Mouse (Mus musculus): Measurements from ENCODE around the gene Myl9. TPM values are rescaled to one million over a fixed set of nuclear protein-coding genes. Genes with fewer than 3 reads are reported as not detected.

Myl9 gene
- polyA plus RNA-seq, 1 experiment from 2014 or later, result 80.3 TPM

DNA sequence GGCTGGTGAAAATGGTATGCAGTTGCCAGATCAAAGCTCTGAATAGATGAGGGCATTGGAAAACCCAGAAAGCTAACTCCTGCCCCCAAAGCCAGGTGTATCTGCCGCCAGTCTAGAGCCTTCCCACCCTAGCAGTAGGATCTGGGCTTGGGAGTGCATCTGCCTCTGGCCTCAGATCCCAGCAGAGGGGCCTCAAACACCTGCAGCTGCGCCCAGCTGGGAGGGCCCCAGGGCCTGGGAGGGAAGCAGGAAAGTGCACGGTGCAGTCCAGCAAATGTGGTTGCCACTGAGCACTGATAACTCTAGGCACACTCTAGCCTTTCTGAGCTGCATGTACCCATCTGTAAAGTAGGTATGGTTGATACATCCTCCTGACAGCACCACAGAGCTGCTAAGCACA, 32.0 kb upstream of the Myl9 start:
- WGBS, result 73% methylated on average over 3 of the region's 3 CpGs
- H3K27me3 ChIP-seq (ENCODE audit: poor library complexity, severe bottlenecking), result no peaks in the 10 kb centered on the region
- H3K27ac ChIP-seq, result no peak overlapping the region
- H3K4me1 ChIP-seq, result peaks cover 26% of the 10 kb centered on the region
- no peak overlapping the region for H3K4me3 ChIP-seq
- H3K36me3 ChIP-seq (replicated peaks), result peaks cover 63% of the 10 kb centered on the region
- no peak for DNase-seq (ENCODE audit: extremely low spot score, low spot score)
- H3K9me3 ChIP-seq, result no peaks in the 10 kb centered on the region

DNA sequence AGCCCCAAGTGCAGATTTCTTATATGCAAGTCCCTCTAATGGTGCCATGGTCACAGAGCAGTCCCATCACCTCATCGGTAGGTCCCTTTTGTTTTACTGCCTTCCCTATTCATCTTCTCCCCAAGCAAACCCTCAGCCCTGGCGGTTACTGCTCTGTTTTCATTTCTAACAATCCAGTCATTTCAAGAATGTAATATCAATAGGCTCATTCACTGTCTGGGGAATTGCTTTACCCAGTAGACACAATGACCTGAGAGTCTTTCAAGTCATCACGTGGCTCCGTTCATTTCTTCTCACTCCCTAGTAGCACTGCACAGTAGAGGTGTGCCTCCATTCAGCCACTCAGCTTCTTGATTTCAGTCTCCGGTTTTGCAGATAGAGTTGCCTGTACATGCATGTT, 30.8 kb upstream of the Myl9 start:
- peaks cover 68% of the 10 kb centered on the region for H3K36me3 ChIP-seq (replicated peaks)

DNA sequence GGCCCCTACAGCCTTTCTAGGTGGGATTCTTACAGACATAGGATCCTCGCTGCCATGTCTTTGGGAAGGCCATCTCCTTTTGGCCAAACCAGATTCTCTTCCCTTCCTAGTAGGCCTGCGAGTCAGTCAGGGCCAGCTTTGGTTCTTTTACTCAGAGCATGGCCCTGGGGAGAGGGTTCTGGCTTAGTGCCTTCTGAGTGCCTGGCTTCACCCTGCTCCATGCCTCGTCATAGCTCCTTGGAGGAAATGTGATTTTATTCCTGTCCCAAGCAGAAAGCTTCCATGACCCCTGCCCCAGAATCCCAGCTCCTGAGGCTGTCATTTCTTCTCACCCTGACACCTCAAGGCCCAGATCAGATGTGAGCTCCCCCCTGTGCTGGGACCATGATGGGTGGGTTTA, 27.9 kb upstream of the Myl9 start:
- peaks cover 87% of the 10 kb centered on the region for H3K36me3 ChIP-seq (replicated peaks)
- 95% methylated on average over 3 of the region's 3 CpGs for WGBS
- peaks cover 9% of the 10 kb centered on the region for H3K4me1 ChIP-seq
- H3K4me3 ChIP-seq, result no peak overlapping the region
- no peaks in the 10 kb centered on the region for H3K9me3 ChIP-seq
- H3K27me3 ChIP-seq (ENCODE audit: poor library complexity, severe bottlenecking), result no peaks in the 10 kb centered on the region
- no peak for DNase-seq (ENCODE audit: extremely low spot score, low spot score)
- 0 out of 2 replicates have a peak overlapping the region, but pooled peaks have one; percentile 6 for H3K27ac ChIP-seq

More for the DNA sequence above, 30.8 kb upstream of the Myl9 start:
- Histone ChIP-seq H3K4me1 (peaks cover 26% of the 10 kb centered on the region), H3K27ac (no peak overlapping the region), H3K27me3 (ENCODE audit: poor library complexity, severe bottlenecking) (no peaks in the 10 kb centered on the region), H3K4me3 (no peak overlapping the region), H3K9me3 (no peaks in the 10 kb centered on the region)
- no peak for DNase-seq (ENCODE audit: extremely low spot score, low spot score)
- WGBS, result 87% methylated on average over 5 of the region's 5 CpGs

DNA sequence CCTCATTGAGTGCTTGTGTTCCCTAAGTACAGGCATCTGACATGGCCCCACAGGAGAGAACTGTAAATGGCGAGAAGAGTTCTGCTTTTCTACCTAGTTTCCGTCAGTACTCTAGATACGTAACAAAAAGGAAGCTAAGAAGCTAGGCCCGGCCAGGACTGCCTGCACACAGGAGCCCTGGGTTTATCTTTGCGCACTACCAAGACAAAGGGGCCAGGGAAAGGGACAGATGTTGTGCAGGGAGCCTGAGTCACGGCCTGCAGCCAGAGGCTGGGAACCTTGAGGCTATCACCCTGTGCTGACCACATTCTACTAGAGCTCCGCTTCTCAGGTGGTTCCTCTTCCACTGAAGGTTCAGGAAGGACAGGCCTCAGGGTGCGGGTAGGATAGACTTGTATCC, 25.5 kb upstream of the Myl9 start:
- H3K27ac ChIP-seq, result no peak overlapping the region
- no peaks in the 10 kb centered on the region for H3K4me1 ChIP-seq
- H3K36me3 ChIP-seq (replicated peaks), result peaks cover 98% of the 10 kb centered on the region
- H3K9me3 ChIP-seq, result no peaks in the 10 kb centered on the region
- H3K27me3 ChIP-seq (ENCODE audit: poor library complexity, severe bottlenecking), result no peaks in the 10 kb centered on the region
- 87% methylated on average over 8 of the region's 8 CpGs for WGBS
- no peak overlapping the region for H3K4me3 ChIP-seq
- DNase-seq (ENCODE audit: extremely low spot score, low spot score), result no peak

DNA sequence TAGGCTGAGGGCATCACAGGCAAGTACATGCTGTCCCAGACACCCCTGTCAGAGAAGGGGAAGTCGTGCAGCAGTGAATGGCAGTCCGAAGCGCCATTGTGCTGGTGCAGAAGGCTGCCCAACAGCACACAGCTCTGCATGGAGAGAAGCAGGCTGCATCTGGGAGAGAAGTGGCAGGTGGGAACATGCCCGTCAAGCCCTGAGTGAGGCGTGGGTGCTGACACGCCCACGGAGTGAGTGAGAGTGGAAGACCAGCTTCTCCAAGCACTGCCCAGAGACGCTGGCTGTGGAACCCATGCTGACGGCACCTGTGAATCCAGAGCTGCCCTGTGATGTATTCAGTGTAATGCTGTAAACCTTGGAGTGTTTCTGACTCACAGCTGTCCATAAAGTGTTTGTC, 18.3 kb upstream of the Myl9 start:
- 96% methylated on average over 9 of the region's 9 CpGs for whole genome bisulfite sequencing

DNA sequence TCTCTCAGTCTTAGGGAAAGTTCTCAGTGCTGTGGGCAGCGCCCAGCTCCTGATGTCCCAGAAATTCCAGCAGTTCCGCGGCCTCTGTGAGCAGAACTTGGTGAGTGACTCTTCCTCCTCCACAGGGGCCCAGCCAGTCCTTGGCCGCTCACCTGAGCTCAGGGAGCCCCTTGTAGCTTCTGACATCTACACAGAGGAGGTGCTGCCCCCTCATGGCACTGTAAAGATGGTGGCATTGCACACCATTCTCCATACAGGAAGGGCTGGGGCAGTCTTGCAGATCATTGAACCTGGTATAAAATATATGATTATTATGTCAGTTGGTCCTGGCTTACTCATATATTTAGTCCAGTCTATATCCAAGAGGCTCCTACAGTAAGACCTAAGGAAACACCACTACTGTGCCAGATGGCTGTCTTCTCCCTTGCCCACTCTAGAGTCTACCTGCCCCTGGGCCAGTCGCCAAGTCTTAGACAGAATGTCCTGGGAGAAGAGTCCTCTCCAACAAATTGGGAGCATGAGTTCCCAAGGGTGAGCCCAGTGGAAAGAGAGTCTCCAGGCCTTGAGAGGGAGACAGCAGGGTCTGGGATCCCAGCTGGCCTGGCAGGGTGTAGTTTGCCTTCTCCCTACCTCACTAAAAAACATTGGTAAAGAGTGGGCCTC, 14.2 kb upstream of the Myl9 start:
- no peak overlapping the region for H3K27ac ChIP-seq
- H3K4me3 ChIP-seq, result no peak overlapping the region
- H3K36me3 ChIP-seq (replicated peaks), result peaks cover 92% of the 10 kb centered on the region
- WGBS, result 95% methylated on average over 5 of the region's 5 CpGs
- no peaks in the 10 kb centered on the region for H3K27me3 ChIP-seq (ENCODE audit: poor library complexity, severe bottlenecking)
- peaks cover 30% of the 10 kb centered on the region for H3K9me3 ChIP-seq
- H3K4me1 ChIP-seq, result no peaks in the 10 kb centered on the region
- DNase-seq (ENCODE audit: extremely low spot score, low spot score), result no peak

More for the DNA sequence above, 18.3 kb upstream of the Myl9 start:
- H3K4me3 ChIP-seq, result no peak overlapping the region
- peaks cover 99% of the 10 kb centered on the region for H3K36me3 ChIP-seq (replicated peaks)
- H3K27ac ChIP-seq, result no peak overlapping the region
- peaks cover 32% of the 10 kb centered on the region for H3K9me3 ChIP-seq
- no peak for DNase-seq (ENCODE audit: extremely low spot score, low spot score)
- no peaks in the 10 kb centered on the region for H3K27me3 ChIP-seq (ENCODE audit: poor library complexity, severe bottlenecking)
- H3K4me1 ChIP-seq, result no peaks in the 10 kb centered on the region

DNA sequence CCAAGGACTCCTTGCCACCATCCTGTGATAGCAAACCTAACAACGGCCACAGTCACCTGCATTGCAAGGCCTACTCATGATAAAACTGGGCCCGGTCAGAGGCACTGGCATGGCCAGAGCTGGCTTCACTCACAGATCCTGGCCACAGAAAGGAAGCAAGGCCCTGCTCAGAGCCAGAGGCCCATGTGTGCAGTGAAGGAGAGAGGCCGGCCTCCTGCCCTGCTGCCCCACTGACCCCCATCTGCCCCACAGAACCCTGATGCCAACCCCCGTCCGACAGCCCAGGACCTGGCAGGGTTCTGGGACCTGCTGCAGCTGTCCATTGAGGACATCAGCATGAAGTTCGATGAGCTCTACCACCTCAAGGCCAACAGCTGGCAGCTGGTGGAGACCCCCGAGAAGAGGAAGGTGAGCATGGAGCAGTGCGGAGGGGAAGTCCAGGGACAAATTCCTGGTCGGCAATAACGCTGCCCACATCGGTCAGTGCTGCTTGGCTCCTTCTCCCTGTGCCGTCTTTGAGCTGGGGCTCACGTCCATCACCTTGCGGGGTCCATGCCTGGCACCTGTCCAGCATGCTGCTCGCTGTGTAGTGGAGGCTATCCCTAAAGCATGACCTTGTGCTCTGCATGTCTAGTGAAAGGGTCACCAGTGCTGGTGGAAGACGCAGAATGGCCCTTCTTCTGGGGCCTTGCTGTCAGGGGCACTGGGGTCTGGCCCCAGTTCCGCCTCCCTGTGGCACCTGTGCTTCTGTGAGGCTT, 13.5 kb upstream of the Myl9 start:
- DNase-seq (ENCODE audit: extremely low spot score, low spot score), result no peak
- 95% methylated on average over 17 of the region's 17 CpGs for WGBS
- H3K27ac ChIP-seq, result no peak overlapping the region
- H3K36me3 ChIP-seq (replicated peaks), result peaks cover 85% of the 10 kb centered on the region
- no peak overlapping the region for H3K4me3 ChIP-seq
- peaks cover 24% of the 10 kb centered on the region for H3K9me3 ChIP-seq
- H3K4me1 ChIP-seq, result no peaks in the 10 kb centered on the region
- H3K27me3 ChIP-seq (ENCODE audit: poor library complexity, severe bottlenecking), result no peaks in the 10 kb centered on the region

DNA sequence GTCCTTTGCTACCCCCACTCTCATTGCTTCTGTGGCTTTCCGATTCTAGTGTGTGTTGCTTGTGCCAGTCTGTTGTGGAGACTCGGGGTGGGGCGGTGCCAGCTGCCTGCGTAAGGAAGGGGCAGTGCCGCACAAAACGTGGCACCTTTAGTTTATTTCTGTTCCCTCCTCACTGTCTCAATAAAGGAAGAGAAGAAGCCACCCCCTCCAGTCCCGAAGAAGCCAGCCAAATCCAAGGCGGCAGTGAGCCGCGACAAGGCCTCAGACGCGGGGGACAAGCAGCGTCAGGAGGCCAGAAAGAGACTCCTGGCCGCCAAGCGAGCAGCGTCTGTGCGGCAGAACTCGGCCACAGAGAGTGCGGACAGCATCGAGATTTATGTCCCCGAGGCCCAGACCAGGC, 12.7 kb upstream of the Myl9 start:
- H3K4me1 ChIP-seq, result no peaks in the 10 kb centered on the region
- no peak overlapping the region for H3K27ac ChIP-seq
- H3K27me3 ChIP-seq (ENCODE audit: poor library complexity, severe bottlenecking), result no peaks in the 10 kb centered on the region
- no peak overlapping the region for H3K4me3 ChIP-seq
- peaks cover 77% of the 10 kb centered on the region for H3K36me3 ChIP-seq (replicated peaks)
- no peak for DNase-seq (ENCODE audit: extremely low spot score, low spot score)
- peaks cover 16% of the 10 kb centered on the region for H3K9me3 ChIP-seq
- 95% methylated on average over 21 of the region's 21 CpGs for WGBS

DNA sequence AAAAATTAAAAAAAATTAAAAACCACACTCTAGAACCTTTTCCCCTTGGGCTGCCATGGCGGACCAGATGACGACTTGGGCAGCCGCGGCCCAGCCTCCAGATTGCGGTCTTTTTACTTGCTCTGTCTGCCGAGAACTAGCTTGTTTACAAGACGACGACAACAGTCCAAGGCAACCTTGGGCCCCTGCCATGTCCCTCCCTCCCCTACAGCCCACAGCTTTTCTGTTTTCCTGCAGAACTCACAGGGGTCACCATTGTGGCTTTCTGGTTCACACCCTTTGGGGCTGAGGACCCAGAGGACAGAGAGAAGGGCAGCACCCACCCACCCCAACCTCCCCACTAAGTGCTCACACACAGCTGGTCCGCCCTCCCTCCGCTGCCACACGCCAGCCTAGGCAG, 12.1 kb upstream of the Myl9 start:
- Histone ChIP-seq H3K4me3 (no peak overlapping the region), H3K36me3 (replicated peaks) (peaks cover 71% of the 10 kb centered on the region), H3K27ac (no peak overlapping the region), H3K4me1 (no peaks in the 10 kb centered on the region), H3K9me3 (peaks cover 10% of the 10 kb centered on the region), H3K27me3 (ENCODE audit: poor library complexity, severe bottlenecking) (no peaks in the 10 kb centered on the region)
- 93% methylated on average over 11 of the region's 11 CpGs for WGBS
- DNase-seq (ENCODE audit: extremely low spot score, low spot score), result no peak

DNA sequence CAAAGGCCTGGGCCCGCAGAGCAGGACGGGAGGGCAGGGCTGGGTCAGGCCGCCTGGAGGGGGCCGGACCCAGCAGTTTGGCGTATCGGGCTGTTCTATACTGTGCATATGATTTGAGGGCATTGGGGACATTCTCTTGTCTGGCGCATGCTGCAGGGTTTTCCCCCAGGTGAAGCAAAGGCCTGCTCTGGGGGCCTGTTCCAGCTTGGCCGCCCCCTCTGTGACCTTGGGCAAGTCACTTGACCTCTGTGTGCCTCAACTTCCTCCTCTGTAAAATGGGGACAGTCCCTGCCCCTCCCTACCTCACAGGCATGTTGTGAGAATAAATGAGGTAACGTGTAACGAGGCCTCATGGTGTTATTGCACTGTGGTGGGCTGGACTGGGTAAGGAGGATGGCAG, 11.2 kb upstream of the Myl9 start:
- H3K9me3 ChIP-seq, result peaks cover under 1% of the 10 kb centered on the region; the same call in 1 of the 2 replicates
- WGBS, result 93% methylated on average over 10 of the region's 10 CpGs
- DNase-seq (ENCODE audit: extremely low spot score, low spot score), result no peak
- H3K27me3 ChIP-seq (ENCODE audit: poor library complexity, severe bottlenecking), result no peaks in the 10 kb centered on the region
- H3K4me3 ChIP-seq, result no peak overlapping the region
- H3K27ac ChIP-seq, result no peak overlapping the region
- H3K36me3 ChIP-seq (replicated peaks), result peaks cover 62% of the 10 kb centered on the region
- no peaks in the 10 kb centered on the region for H3K4me1 ChIP-seq

DNA sequence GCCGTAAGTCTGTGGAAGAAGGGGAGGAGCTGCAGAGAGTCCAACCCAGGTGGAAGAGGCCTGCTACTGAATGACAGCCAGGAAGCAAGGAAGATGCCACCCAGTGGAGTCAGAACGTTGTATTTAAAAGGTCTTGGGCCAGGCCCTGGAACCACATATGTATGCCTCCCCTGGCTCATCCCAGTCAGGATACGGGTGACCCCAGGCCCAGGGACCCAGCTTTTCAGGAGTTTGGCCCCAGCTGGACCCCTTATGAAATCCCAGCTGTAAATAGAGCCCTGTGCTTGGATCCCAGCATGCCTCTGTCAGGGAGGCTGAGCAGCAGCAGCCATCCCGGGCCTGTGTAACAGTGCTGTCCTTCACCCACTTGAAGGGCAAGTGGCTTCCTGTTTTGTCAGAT, 10.5 kb upstream of the Myl9 start:
- 69% methylated on average over 4 of the region's 4 CpGs for WGBS
- H3K4me3 ChIP-seq, result no peak overlapping the region
- H3K27me3 ChIP-seq (ENCODE audit: poor library complexity, severe bottlenecking), result no peaks in the 10 kb centered on the region
- no peaks in the 10 kb centered on the region for H3K9me3 ChIP-seq
- no peaks in the 10 kb centered on the region for H3K4me1 ChIP-seq
- H3K36me3 ChIP-seq (replicated peaks), result peaks cover 55% of the 10 kb centered on the region
- DNase-seq (ENCODE audit: extremely low spot score, low spot score), result no peak
- H3K27ac ChIP-seq, result no peak overlapping the region

DNA sequence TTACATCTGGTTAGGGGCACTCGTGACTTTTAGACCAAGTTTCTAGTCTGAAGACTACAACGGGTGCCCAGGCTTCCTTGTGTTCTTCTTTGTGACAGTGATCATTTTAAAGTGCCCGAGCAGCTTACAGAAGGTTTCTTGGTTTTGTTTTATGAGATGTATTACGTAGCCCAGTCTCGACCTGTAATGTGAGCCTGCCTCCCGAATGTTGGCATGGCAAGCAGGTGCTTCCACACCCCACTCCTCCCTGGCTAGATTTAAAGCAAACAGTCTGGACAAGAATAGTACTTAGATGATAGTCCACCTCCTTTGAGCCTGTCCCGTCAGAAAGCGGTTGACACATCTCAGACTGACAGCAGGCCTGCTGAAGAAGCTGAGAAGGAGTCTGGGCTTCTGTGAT, 9.6 kb upstream of the Myl9 start:
- no peak for DNase-seq (ENCODE audit: extremely low spot score, low spot score)
- Histone ChIP-seq H3K9me3 (no peaks in the 10 kb centered on the region), H3K4me1 (no peaks in the 10 kb centered on the region), H3K27me3 (ENCODE audit: poor library complexity, severe bottlenecking) (no peaks in the 10 kb centered on the region), H3K4me3 (no peak overlapping the region), H3K36me3 (replicated peaks) (peaks cover 46% of the 10 kb centered on the region), H3K27ac (no peak overlapping the region)
- 92% methylated on average over 8 of the region's 8 CpGs for WGBS

DNA sequence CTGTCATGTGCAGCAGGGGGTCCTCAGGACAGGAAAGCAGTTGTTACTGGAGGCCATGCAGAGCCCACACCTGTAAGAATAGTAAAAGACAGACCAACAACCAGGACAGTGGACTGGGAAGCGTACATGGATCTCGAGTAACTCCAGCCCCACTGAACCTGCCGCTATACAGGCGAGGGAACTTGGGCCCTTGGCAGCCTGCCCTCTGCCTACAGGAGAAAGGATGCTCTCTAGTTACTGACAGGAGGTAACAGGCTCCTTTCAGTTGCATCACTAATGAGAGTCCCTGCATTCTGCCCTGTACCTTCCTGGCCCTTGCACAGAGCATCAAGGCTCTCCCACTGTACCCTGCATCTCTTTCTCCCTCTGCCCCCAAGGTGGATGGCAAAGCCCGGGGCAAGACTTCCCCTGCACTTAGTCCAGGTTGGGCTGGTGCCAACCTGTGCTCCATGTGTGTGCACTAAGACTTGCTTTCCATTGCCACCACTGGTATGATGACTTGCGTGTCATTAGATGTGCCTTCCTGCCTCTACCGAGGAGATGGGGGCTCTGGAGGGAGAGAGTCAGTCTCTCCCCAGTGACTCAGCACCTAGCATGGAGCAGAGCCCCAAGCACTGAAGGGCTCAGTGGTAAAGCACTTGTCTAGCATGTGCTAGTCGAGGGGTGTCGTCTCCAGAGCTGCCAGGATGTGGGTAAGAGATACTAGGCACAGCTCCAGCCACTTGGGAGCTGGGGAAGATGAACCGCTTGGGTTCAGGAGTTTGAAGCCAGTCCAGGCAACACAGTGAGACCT, 8.8 kb upstream of the Myl9 start:
- no peak for DNase-seq (ENCODE audit: extremely low spot score, low spot score)
- H3K36me3 ChIP-seq (replicated peaks), result peaks cover 38% of the 10 kb centered on the region
- no peak overlapping the region for H3K4me3 ChIP-seq
- H3K27ac ChIP-seq, result no peak overlapping the region
- no peaks in the 10 kb centered on the region for H3K4me1 ChIP-seq
- H3K9me3 ChIP-seq, result no peaks in the 10 kb centered on the region
- 85% methylated on average over 10 of the region's 10 CpGs for WGBS
- no peaks in the 10 kb centered on the region for H3K27me3 ChIP-seq (ENCODE audit: poor library complexity, severe bottlenecking)
